In the genomic region with DNA sequence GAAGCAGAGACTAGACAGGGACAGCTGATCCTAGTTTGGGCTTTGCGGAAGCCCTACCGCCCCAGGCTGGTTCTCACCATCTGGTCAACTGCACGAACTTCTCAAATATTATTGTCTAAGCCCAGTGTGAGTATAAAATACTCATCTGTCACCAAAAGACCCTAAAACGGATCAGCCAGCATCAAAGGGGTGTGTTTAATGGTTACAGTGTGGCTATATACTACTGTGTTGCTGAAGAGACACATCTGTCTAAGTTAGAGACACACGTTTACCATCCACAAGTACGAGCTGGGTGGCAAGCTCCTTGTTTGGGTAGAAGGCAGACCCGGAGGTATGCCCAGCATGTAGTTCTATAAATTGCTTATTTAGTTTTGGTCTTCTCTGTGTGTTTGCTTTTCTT, we compare ENCODE assay signal across 24 mouse cellular contexts.
"Had no signal": no experiment of that assay in that cellular context is flagged by ENCODE, and none has a peak within 500 bp of the region (broad histone marks: within the 10 kb centered on the region; RNA-seq: fewer than 3 reads in every experiment).

No protein-coding gene starts in this region.

- H3K4me2 ChIP-seq: heart, embryonic 12.5 days; hindbrain, embryonic 12.5 days; hindbrain, embryonic 14.5 days; limb, embryonic 12.5 days had no signal

- H3K27ac ChIP-seq: gastrocnemius, adult 2 months; hindbrain, embryonic 12.5 days; hindbrain, embryonic 14.5 days; layer of hippocampus, adult 2 months; left cerebral cortex, adult 2 months; limb, embryonic 10.5 days; limb, embryonic 12.5 days had no signal

- H3K9me3 ChIP-seq: heart, embryonic 10.5 days; heart, embryonic 12.5 days; hindbrain, embryonic 10.5 days; hindbrain, embryonic 12.5 days; limb, embryonic 10.5 days; limb, embryonic 12.5 days had no signal

- ATAC-seq: forebrain, embryonic 16.5 days; hindbrain, embryonic 16.5 days; inflammation-experienced regulatory T-cells, adult 6 months; intestine, postnatal 0 days had no signal

- DNase-seq: gastrocnemius, adult 2 months; gastrocnemius, postnatal 10 days; gastrocnemius, postnatal 25 days; heart, adult 18-20 months; heart, postnatal 10 days; heart, postnatal 4 days; kidney, adult 18-20 months; kidney, adult 8-10 months; kidney, postnatal 10 days; kidney, postnatal 25 days; kidney, postnatal 4 days had no signal

- H3K4me3 ChIP-seq: gastrocnemius, adult 2 months; heart, embryonic 10.5 days; heart, embryonic 12.5 days; hindbrain, embryonic 10.5 days; hindbrain, embryonic 12.5 days; layer of hippocampus, adult 2 months; left cerebral cortex, adult 2 months; limb, embryonic 10.5 days; limb, embryonic 12.5 days had no signal

- H3K36me3 ChIP-seq: hindbrain, embryonic 12.5 days had no signal

- H3K9ac ChIP-seq: heart, embryonic 12.5 days; hindbrain, embryonic 12.5 days; hindbrain, embryonic 14.5 days; limb, embryonic 12.5 days had no signal

- H3K27me3 ChIP-seq: heart, embryonic 12.5 days; hindbrain, embryonic 12.5 days had no signal
